Mouse (Mus musculus) thymus, adult 2 months (tissue): ENCODE results near the gene Dkk3. TPM values are rescaled to one million over a fixed set of nuclear protein-coding genes. Genes with fewer than 3 reads are reported as not detected.

Experiments used
- DNase-seq: peaks from one replicate; pipeline ENCODE4 v3.0.0; 2021
- H3K27ac ChIP-seq: fragments of 200-500 bp; 2 replicates; pipeline ENCODE4 v1.5.1; 2012; ENCODE audit warnings: low read length, control low read depth; ENCODE audit not compliant: control insufficient read depth, insufficient read depth
- H3K27me3 ChIP-seq: fragments of 200-500 bp; 2 replicates; pipeline ENCODE4 v1.6.1; 2012; ENCODE audit warnings: mild to moderate bottlenecking, low read length, moderate library complexity, mixed read lengths; ENCODE audit not compliant: control insufficient read depth, insufficient read depth
- H3K36me3 ChIP-seq: fragments of 200-500 bp; 2 replicates; pipeline ENCODE4 v1.6.1; 2012; ENCODE audit warnings: mild to moderate bottlenecking, low read length, moderate library complexity; ENCODE audit not compliant: control insufficient read depth, insufficient read depth
- H3K4me1 ChIP-seq: fragments of 200-500 bp; replicated peaks from 2 replicates; pipeline ENCODE4 v1.6.1; 2012; ENCODE audit warnings: low read length; ENCODE audit not compliant: control insufficient read depth, insufficient read depth
- H3K4me3 ChIP-seq: fragments of 200-500 bp; 2 replicates; pipeline ENCODE4 v1.5.1; 2012; ENCODE audit warnings: mild to moderate bottlenecking, low read length, control low read depth, moderate library complexity; ENCODE audit not compliant: control insufficient read depth, insufficient read depth
- CTCF ChIP-seq: fragments of 200-500 bp; IDR thresholded peaks from 2 replicates; pipeline ENCODE4 v1.5.1; 2012; ENCODE audit warnings: mild to moderate bottlenecking, control low read depth, low read length, moderate library complexity, borderline replicate concordance; ENCODE audit not compliant: control insufficient read depth, poor library complexity, insufficient read depth; ENCODE audit errors: extremely low read depth
- POLR2A ChIP-seq: fragments of 200-500 bp; IDR thresholded peaks from 2 replicates; pipeline ENCODE4 v1.6.1; 2012; ENCODE audit warnings: mild to moderate bottlenecking, low read length, control low read depth, moderate library complexity; ENCODE audit not compliant: control insufficient read depth, poor library complexity, insufficient read depth; ENCODE audit errors: extremely low read depth
- WGBS: fragments of 180-500 bp; shearing (Covaris S2); methylation state at CpG from one replicate; pipeline ENCODE4 v1.1.7; 2018; 5-methylcytosine and 5-hydroxymethylcytosine counted together
- polyA plus RNA-seq: library from polyadenylated mRNA; depleted of rRNA; stranded (reverse); fragments of >200 nt; gene quantifications from 2 replicates; pipeline ENCODE4 v1.2.3, GENCODE M21; 2012

Gene Dkk3
- polyA plus RNA-seq, 1 experiment, result 5.9 TPM

GRCm38 (mm10) chr7:112136537-112136936 is 22.3 kb downstream of the Dkk3 start:
- WGBS, result 74% methylated on average over 5 of the region's 5 CpGs
- Histone ChIP-seq H3K27me3 (no peaks in the 10 kb centered on the region), H3K4me3 (no peak overlapping the region), H3K27ac (no peak overlapping the region), H3K4me1 (no peaks in the 10 kb centered on the region), H3K36me3 (no peaks in the 10 kb centered on the region)
- TF ChIP-seq POLR2A, result no peak
- no peak for TF ChIP-seq CTCF
- no peak for DNase-seq

- H3K4me1 ChIP-seq, result no peaks in the 10 kb centered on the region
- H3K27me3 ChIP-seq, result no peaks in the 10 kb centered on the region
- 93% methylated on average over 4 of the region's 4 CpGs for WGBS
- no peaks in the 10 kb centered on the region for H3K36me3 ChIP-seq
- DNase-seq, result no peak
- TF ChIP-seq CTCF (no peak), POLR2A (no peak)
- no peak overlapping the region for H3K4me3 ChIP-seq
- H3K27ac ChIP-seq, result no peak overlapping the region
These were observed 23.7 kb downstream of the Dkk3 start for GRCm38 (mm10) chr7:112135161-112135560.

DNA sequence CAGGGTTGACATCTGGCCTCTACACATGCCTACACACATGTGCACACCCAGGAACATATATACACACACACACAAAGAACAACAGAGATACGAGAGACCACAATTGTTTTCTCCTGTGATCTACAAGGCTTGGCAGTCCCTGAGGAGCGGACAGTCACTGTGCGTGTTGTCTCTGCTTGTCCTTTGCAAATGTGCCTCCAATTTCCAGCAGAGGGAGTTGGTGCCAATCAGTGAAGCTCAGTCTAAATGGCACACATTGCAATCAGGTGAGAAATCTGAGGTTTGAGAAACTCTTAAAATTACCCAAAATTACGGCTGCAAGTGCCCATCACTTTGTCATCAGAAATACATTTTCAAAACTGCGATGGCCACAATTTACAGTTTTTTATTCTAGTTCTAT is 25.6 kb downstream of the Dkk3 start:
- H3K4me1 ChIP-seq, result no peaks in the 10 kb centered on the region
- no peak overlapping the region for H3K4me3 ChIP-seq
- TF ChIP-seq CTCF (no peak), POLR2A (no peak)
- H3K27me3 ChIP-seq, result no peaks in the 10 kb centered on the region
- WGBS, result 92% methylated on average over 5 of the region's 5 CpGs
- no peak overlapping the region for H3K27ac ChIP-seq
- H3K36me3 ChIP-seq, result no peaks in the 10 kb centered on the region
- DNase-seq, result no peak

DNA sequence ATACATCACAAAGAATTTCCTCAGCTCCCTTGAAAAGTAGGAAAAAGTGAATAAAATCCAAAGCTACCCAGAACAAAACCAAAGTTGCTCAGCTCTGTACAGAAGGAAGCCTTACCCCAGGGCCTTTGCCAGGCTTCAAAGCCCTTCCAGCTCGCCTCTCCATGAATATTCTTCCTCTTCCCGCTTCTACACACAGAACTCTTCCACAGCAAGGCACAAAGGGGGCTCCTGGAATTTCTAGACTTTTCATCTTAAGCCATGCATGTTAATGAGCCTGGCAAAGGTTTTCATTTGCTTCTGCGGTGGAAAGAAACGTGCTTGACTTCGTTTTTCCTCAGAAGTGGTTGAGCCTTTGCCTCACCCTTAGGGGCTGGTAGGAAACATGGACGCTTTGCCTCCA is 26.9 kb downstream of the Dkk3 start:
- TF ChIP-seq POLR2A (no peak), CTCF (no peak)
- Histone ChIP-seq H3K4me1 (no peaks in the 10 kb centered on the region), H3K36me3 (no peaks in the 10 kb centered on the region), H3K27ac (no peak overlapping the region), H3K4me3 (no peak overlapping the region), H3K27me3 (no peaks in the 10 kb centered on the region)
- WGBS, result 90% methylated on average over 6 of the region's 6 CpGs
- DNase-seq, result no peak

DNA sequence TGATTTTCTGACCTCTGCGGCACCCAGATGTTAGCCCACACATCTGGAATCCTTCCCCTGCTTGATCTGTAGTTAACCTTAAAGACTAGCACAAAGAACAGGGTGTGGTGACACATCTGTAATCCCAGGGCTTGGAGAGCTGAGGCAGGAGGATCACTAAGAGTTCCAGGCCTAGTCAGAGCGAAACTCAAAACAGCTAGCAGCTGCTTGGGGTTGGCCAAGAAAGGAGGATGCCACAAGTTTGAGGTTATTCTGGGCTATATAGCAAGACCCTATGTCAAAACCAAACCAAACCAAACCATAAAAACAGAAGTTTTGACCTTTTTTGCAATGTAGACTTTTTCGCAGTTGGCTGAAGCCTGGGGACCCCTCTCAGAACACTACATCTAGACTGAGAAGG is 28.2 kb downstream of the Dkk3 start:
- WGBS, result 93% methylated on average over 3 of the region's 3 CpGs
- Histone ChIP-seq H3K27ac (no peak overlapping the region), H3K36me3 (no peaks in the 10 kb centered on the region), H3K4me1 (no peaks in the 10 kb centered on the region), H3K4me3 (no peak overlapping the region), H3K27me3 (no peaks in the 10 kb centered on the region)
- TF ChIP-seq CTCF (no peak), POLR2A (no peak)
- no peak for DNase-seq

DNA sequence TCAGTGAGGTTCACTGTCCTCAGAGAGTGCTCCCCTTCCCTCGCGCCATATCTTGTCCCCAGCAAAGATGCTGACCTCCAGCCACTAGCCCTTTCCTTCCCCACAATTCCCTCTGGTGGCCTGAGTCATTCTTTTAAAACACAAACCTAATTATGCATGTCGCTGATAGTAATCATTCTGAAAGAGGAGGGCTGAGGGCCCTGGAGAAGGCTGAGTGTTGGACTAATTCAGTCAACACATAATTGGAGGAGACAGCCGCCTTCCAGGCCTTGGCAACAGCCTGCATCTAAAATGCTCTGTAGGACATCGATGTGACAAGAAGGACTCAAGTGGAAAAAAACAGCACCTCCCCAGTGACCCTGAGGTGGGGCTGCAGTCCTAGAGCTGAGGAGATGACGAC is 29.0 kb downstream of the Dkk3 start:
- H3K36me3 ChIP-seq, result no peaks in the 10 kb centered on the region
- WGBS, result 92% methylated on average over 6 of the region's 6 CpGs
- no peaks in the 10 kb centered on the region for H3K27me3 ChIP-seq
- TF ChIP-seq POLR2A (no peak), CTCF (no peak)
- no peak overlapping the region for H3K27ac ChIP-seq
- H3K4me3 ChIP-seq, result no peak overlapping the region
- DNase-seq, result no peak
- H3K4me1 ChIP-seq, result no peaks in the 10 kb centered on the region

DNA sequence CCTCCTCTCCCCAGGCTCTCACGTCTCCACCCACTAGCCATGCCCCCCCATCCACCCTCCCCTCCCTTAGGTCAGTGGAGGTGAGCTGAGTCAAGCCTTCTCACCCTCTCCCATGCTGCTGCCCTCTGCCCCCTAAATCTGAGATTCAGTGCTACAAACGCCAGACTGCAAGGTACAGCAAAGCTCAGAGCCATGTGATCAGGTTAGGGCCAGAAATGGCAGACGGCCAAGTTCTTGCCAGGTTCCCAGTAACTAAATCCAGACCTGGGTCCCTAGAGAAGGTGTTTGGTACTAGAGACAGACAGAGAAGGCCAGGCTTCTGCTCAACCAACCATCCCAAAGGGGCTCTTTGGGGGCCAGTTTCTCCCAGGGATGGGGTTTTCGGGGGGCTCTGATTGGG is 30.0 kb downstream of the Dkk3 start:
- H3K4me3 ChIP-seq, result no peak overlapping the region
- WGBS, result 93% methylated on average over 4 of the region's 4 CpGs
- H3K27me3 ChIP-seq, result no peaks in the 10 kb centered on the region
- DNase-seq, result no peak
- no peak overlapping the region for H3K27ac ChIP-seq
- TF ChIP-seq CTCF, result no peak
- no peak for TF ChIP-seq POLR2A
- H3K4me1 ChIP-seq, result no peaks in the 10 kb centered on the region
- H3K36me3 ChIP-seq, result no peaks in the 10 kb centered on the region
